8 mouse cellular contexts compared by ENCODE assay signal in genomic region chrX:105928861-105929477, GRCm38 (mm10). TPM values are rescaled to one million over a fixed set of nuclear protein-coding genes. Genes with fewer than 3 reads are reported as not detected.
DNase-seq lines count a peak whose midpoint lies in the region; ATAC-seq and TF ChIP-seq lines count a peak whose summit lies in the region.

TSS of gene Atrx (minus strand) at chrX:105929403.

- peak; percentile 84 for DNase-seq in ES-CJ7 (ENCODE audit: low read depth, low spot score)
- peak; percentile 70 for DNase-seq in cerebellum, adult 11 months
- peak; percentile 93 for DNase-seq in forebrain, embryonic 14.5 days (ENCODE audit: low spot score)
- DNase-seq in heart, postnatal 14 days: peak; percentile 67 to 73
- DNase-seq in layer of hippocampus, adult 18-20 months (ENCODE audit: low spot score in 2 of 2): peak; percentile 67 to 83
- peak; percentile 65 for DNase-seq in lung, adult 2 months
- DNase-seq in thymus, adult 18-20 months: peak; percentile 50 to 64

- WGBS in forebrain, embryonic 14.5 days: 28% methylated on average over 42 of the region's 42 CpGs
- WGBS in lung, adult 2 months: 32% methylated on average over 42 of the region's 42 CpGs

- H3K4me1 ChIP-seq in forebrain, embryonic 14.5 days (ENCODE audit: control insufficient read depth, insufficient read depth, low read length): no peaks in the 10 kb centered on the region
- H3K4me1 ChIP-seq in lung, adult 2 months (ENCODE audit: control insufficient read depth, insufficient read depth, low read length): peaks cover 12% of the 10 kb centered on the region

- H3K9me3 ChIP-seq in forebrain, embryonic 14.5 days (replicated peaks; ENCODE audit: control insufficient read depth, low read length): no peaks in the 10 kb centered on the region

- H3K27me3 ChIP-seq in forebrain, embryonic 14.5 days (replicated peaks; ENCODE audit: control insufficient read depth, insufficient read depth, low read length): no peaks in the 10 kb centered on the region

- no peaks in the 10 kb centered on the region for H3K36me3 ChIP-seq in forebrain, embryonic 14.5 days (ENCODE audit: control insufficient read depth, insufficient read depth, low read length)

- peak within 1 kb of the TSS; percentile 60 for H3K4me3 ChIP-seq in forebrain, embryonic 14.5 days (ENCODE audit: low read depth, low read length)
- peak within 1 kb of the TSS; percentile 85 for H3K4me3 ChIP-seq in lung, adult 2 months (replicated peaks; ENCODE audit: extremely low read depth, low read depth, low read length)

- peak within 1 kb of the TSS; percentile 89 for H3K9ac ChIP-seq in forebrain, embryonic 14.5 days (ENCODE audit: low read length)

- intact Hi-C loops in heart, postnatal 14 days (cut with DNase I): no loop called here

- H3K4me2 ChIP-seq in forebrain, embryonic 14.5 days (ENCODE audit: low read length): peak within 1 kb of the TSS; percentile 52

- peak; percentile 84; the same call in 1 of the 2 replicates for TF ChIP-seq POLR2A in lung, adult 2 months (IDR thresholded peaks at IDR 0.05; ENCODE audit: borderline replicate concordance, extremely low read depth, low read depth, low read length)

- ATAC-seq in forebrain, embryonic 14.5 days: peak; percentile 95
- peak; percentile 95 for ATAC-seq in neutrophil, adult 5-6 weeks (ENCODE audit: extremely low read depth, insufficient number of reproducible peaks, low FRiP score, poor library complexity, severe bottlenecking)

- peak within 1 kb of the TSS; percentile 94 for H3K27ac ChIP-seq in forebrain, embryonic 14.5 days (ENCODE audit: low read depth, low read length)

- TF ChIP-seq CTCF in lung, adult 2 months (IDR thresholded peaks at IDR 0.05; ENCODE audit: insufficient read depth, low read length): no peak

RNA-seq across cellular contexts. Expression of gene Atrx, which starts in this region (rescaled TPM):
- polyA plus RNA-seq in forebrain, embryonic 14.5 days (2014; fragmentation: Nextera tagmentation; extraction: Ambion mirVana): 154 and 228 TPM in 2 replicates
- 10 to 100 TPM; 94.6 to 99.4 TPM for total RNA-seq in heart, postnatal 14 days (2021)
- 100 to 1,000 TPM; 152 to 168 TPM for total RNA-seq in layer of hippocampus, adult 18-20 months (2021)
- 41.5 and 62.7 TPM in 2 replicates for polyA plus RNA-seq in lung, adult 2 months (2012; rRNA removed)
- 413 and 516 TPM in 2 replicates for total RNA-seq in neutrophil, adult 5-6 weeks (2017)

Comparison
In these comparisons a context has a peak if more than half of its experiments do, and no peak if none do; other contexts are left out.
1. Peak in every context shown above with its lines: DNase-seq, ATAC-seq, H3K4me3 ChIP-seq and H3K27ac ChIP-seq.